Mouse (Mus musculus): ENCODE measurements around the gene Ccn2. TPM values are rescaled to one million over a fixed set of nuclear protein-coding genes. Genes with fewer than 3 reads are reported as not detected.

Gene Ccn2
- polyA plus RNA-seq, 1 experiment from 2014 or later = 17.1 TPM

Other genes with a start within 250 kb of the Ccn2 start
- 5.0 and 6.0 TPM in 2 replicates for gene Enpp1, start 116.7 kb downstream of the Ccn2 start, polyA plus RNA-seq (2015; fragmentation: Nextera tagmentation; extraction: Ambion mirVana)
- gene Enpp3, start 247.4 kb downstream of the Ccn2 start, polyA plus RNA-seq (2015; fragmentation: Nextera tagmentation; extraction: Ambion mirVana) = 8.1 and 8.2 TPM in 2 replicates

All from limb, embryonic 13.5 days (tissue).